Mouse (Mus musculus) E14TG2a.4 (cell line): Measurements from ENCODE around the gene Mrps34.

ENCODE experiments used
- CTCF ChIP-seq: conservative IDR thresholded peaks from 2 replicates; pipeline ENCODE4 v1.5.1; 2014; ENCODE audit warnings: low read length
- POU5F1 ChIP-seq: IDR thresholded peaks from 2 replicates; pipeline ENCODE4 v1.6.1; 2014; ENCODE audit warnings: low read length, borderline replicate concordance

GRCm38 (mm10) chr17:24891321-24891720 lies 3.6 kb upstream of the Mrps34 start:
- no peak for TF ChIP-seq CTCF
- no peak for TF ChIP-seq POU5F1
